Mouse (Mus musculus) MEL (cell line): ENCODE measurements around the gene Bora. TPM values are rescaled to one million over a fixed set of nuclear protein-coding genes. Genes with fewer than 3 reads are reported as not detected.

Experiments
- DNase-seq: peaks from one replicate; pipeline ENCODE4 v3.0.0; 2011; ENCODE audit warnings: low read depth, low spot score
- H3K27ac ChIP-seq: 2 replicates; pipeline ENCODE4 v1.5.1; 2012; ENCODE audit warnings: low read depth, mild to moderate bottlenecking, control low read depth, low read length, moderate library complexity; ENCODE audit not compliant: control insufficient read depth
- H3K27me3 ChIP-seq, 2 experiments: fragments of 150-350 bp in 1 of 2; sonication (generic) in 1 of 2; 2 replicates each; pipeline ENCODE4 v1.6.1; 2012; ENCODE audit warnings: low read length in 2 of 2, mild to moderate bottlenecking in 2 of 2, improper control_type of control experiment in 1 of 2, moderate library complexity in 1 of 2; ENCODE audit not compliant: insufficient read depth in 2 of 2, control insufficient read depth in 1 of 2
- H3K36me3 ChIP-seq, 2 experiments: 2 replicates each; pipeline ENCODE4 v1.6.1; 2012 to 2014; ENCODE audit warnings: low read length in 2 of 2, improper control_type of control experiment in 1 of 2, inconsistent platforms in 1 of 2, mild to moderate bottlenecking in 1 of 2; ENCODE audit not compliant: insufficient read depth in 2 of 2, control insufficient read depth in 1 of 2
- H3K4me1 ChIP-seq, 2 experiments: fragments of 150-350 bp in 1 of 2; sonication (generic) in 1 of 2; 2 replicates each; pipeline ENCODE4 v1.6.1; 2012; ENCODE audit warnings: low read length in 2 of 2, improper control_type of control experiment in 1 of 2, mild to moderate bottlenecking in 1 of 2; ENCODE audit not compliant: insufficient read depth in 2 of 2, control insufficient read depth in 1 of 2
- H3K4me3 ChIP-seq, 2 experiments: fragments of 150-350 bp in 1 of 2; sonication (generic) in 1 of 2; 2 replicates each; pipeline ENCODE4 v1.5.1; 2012; ENCODE audit warnings: low read depth in 2 of 2, low read length in 2 of 2, mild to moderate bottlenecking in 2 of 2, moderate library complexity in 2 of 2, control low read depth in 1 of 2, improper control_type of control experiment in 1 of 2; ENCODE audit not compliant: control insufficient read depth in 1 of 2, insufficient read depth in 1 of 2
- H3K79me2 ChIP-seq: 2 replicates; pipeline ENCODE4 v1.6.1; 2012; ENCODE audit warnings: mild to moderate bottlenecking, low read length, moderate library complexity; ENCODE audit not compliant: control insufficient read depth, poor library complexity, insufficient read depth
- H3K9ac ChIP-seq: 2 replicates; pipeline ENCODE4 v1.6.1; 2012; ENCODE audit warnings: low read depth, mild to moderate bottlenecking, control low read depth, low read length, moderate library complexity; ENCODE audit not compliant: control insufficient read depth, poor library complexity, severe bottlenecking
- H3K9me3 ChIP-seq: fragments of 150-350 bp; sonication (generic); replicated peaks from 2 replicates; pipeline ENCODE4 v1.6.1; 2012; ENCODE audit warnings: mild to moderate bottlenecking, low read length, improper control_type of control experiment, moderate library complexity; ENCODE audit not compliant: insufficient read depth
- BHLHE40 ChIP-seq: IDR thresholded peaks from 2 replicates; pipeline ENCODE4 v1.6.1; 2012; ENCODE audit warnings: low read depth, mild to moderate bottlenecking, inconsistent platforms, low read length, improper control_type of control experiment, borderline replicate concordance
- E2F4 ChIP-seq: IDR thresholded peaks from 2 replicates; pipeline ENCODE4 v1.6.1; 2011; ENCODE audit warnings: low read depth, low read length, improper control_type of control experiment, borderline replicate concordance
- ELF1 ChIP-seq: IDR thresholded peaks from 2 replicates; pipeline ENCODE4 v1.6.1; 2014; ENCODE audit warnings: low read depth, mild to moderate bottlenecking, inconsistent platforms, low read length, improper control_type of control experiment, moderate library complexity
- EP300 ChIP-seq, 2 experiments: IDR thresholded peaks; 2 replicates each; pipeline ENCODE4 v1.6.1; 2011; ENCODE audit warnings: improper control_type of control experiment in 2 of 2, low read length in 2 of 2, low read depth in 1 of 2, mild to moderate bottlenecking in 1 of 2
- GABPA ChIP-seq: IDR thresholded peaks from 2 replicates; pipeline ENCODE4 v1.6.1; 2012; ENCODE audit warnings: low read depth, mild to moderate bottlenecking, inconsistent platforms, low read length, improper control_type of control experiment, moderate library complexity
- GATA1 ChIP-seq: IDR thresholded peaks from 2 replicates; pipeline ENCODE4 v1.6.1; 2011; ENCODE audit warnings: low read depth, low read length, improper control_type of control experiment
- KAT2A ChIP-seq: conservative IDR thresholded peaks from 2 replicates; pipeline ENCODE4 v1.6.1; 2012; ENCODE audit warnings: low read depth, low read length, improper control_type of control experiment, inconsistent platforms
- MYB ChIP-seq: IDR thresholded peaks from 2 replicates; pipeline ENCODE4 v1.6.1; 2011; ENCODE audit warnings: mild to moderate bottlenecking, low read depth, low read length, improper control_type of control experiment
- NELFE ChIP-seq: IDR thresholded peaks from 2 replicates; pipeline ENCODE4 v1.6.1; 2011; ENCODE audit warnings: low read depth, low read length, improper control_type of control experiment
- NRF1 ChIP-seq: IDR thresholded peaks from 2 replicates; pipeline ENCODE4 v1.6.1; 2014; ENCODE audit warnings: low read depth, mild to moderate bottlenecking, inconsistent platforms, low read length, improper control_type of control experiment, moderate library complexity; ENCODE audit not compliant: poor library complexity, insufficient read depth, severe bottlenecking
- SIN3A ChIP-seq: IDR thresholded peaks from 2 replicates; pipeline ENCODE4 v1.6.1; 2012; ENCODE audit warnings: low read length, improper control_type of control experiment, inconsistent platforms
- TBP ChIP-seq: IDR thresholded peaks from 2 replicates; pipeline ENCODE4 v1.8.0; 2011; ENCODE audit warnings: low read depth, low read length, improper control_type of control experiment
- TCF12 ChIP-seq: IDR thresholded peaks from 2 replicates; pipeline ENCODE4 v1.6.1; 2014; ENCODE audit warnings: low read depth, mild to moderate bottlenecking, inconsistent platforms, low read length, improper control_type of control experiment, moderate library complexity
- USF1 ChIP-seq: IDR thresholded peaks from 2 replicates; pipeline ENCODE4 v1.6.1; 2014; ENCODE audit warnings: low read depth, mild to moderate bottlenecking, inconsistent platforms, low read length, improper control_type of control experiment, moderate library complexity
- ZC3H11A ChIP-seq: IDR thresholded peaks from 2 replicates; pipeline ENCODE4 v1.6.1; 2012; ENCODE audit warnings: low read depth, mild to moderate bottlenecking, inconsistent platforms, low read length, improper control_type of control experiment
- ZKSCAN1 ChIP-seq: IDR thresholded peaks from 2 replicates; pipeline ENCODE4 v1.6.1; 2012; ENCODE audit warnings: low read depth, mild to moderate bottlenecking, inconsistent platforms, low read length, improper control_type of control experiment, moderate library complexity
- ZMIZ1 ChIP-seq: IDR thresholded peaks from 2 replicates; pipeline ENCODE4 v1.6.1; 2012; ENCODE audit warnings: low read depth, mild to moderate bottlenecking, inconsistent platforms, low read length, improper control_type of control experiment, moderate library complexity
- polyA plus RNA-seq, 2 experiments: library from polyadenylated mRNA; stranded (reverse) in 1 of 2; unstranded in 1 of 2; fragments of >175 nt in 1 of 2; fragments of >200 nt in 1 of 2; gene quantifications; 2 replicates each; pipeline versions ENCODE4 v1.2.1 to v1.2.4; 2012; ENCODE audit warnings: low replicate concordance in 2 of 2, low read depth in 1 of 2; ENCODE audit not compliant: insufficient read length in 2 of 2, insufficient read depth in 1 of 2, missing spikeins in 1 of 2
- total RNA-seq: library from RNA; depleted of rRNA; stranded (reverse); fragments of 300-350 nt; gene quantifications from 2 replicates; pipeline ENCODE4 v1.2.3, GENCODE M21; 2012

Bora gene
- total and polyA plus RNA-seq, 3 experiments = 32.6 to 71.2 (median 44.9) TPM

GRCm38 (mm10) chr14:99046782-99047181, 760 bp downstream of the Bora start (continued):
- no peak; the same call in 1 of the 2 replicates for TF ChIP-seq BHLHE40
- peak; percentile 55 for TF ChIP-seq NRF1

GRCm38 (mm10) chr14:99058959-99059586, 13.1 kb downstream of the Bora start:
- TF ChIP-seq USF1 (no peak), NELFE (no peak), ZMIZ1 (no peak), E2F4 (no peak), EP300 (IDR thresholded peaks at IDR 0.05; ENCODE audit: low read depth in 1 of 2, low read length in 2 of 2) (no peak), GABPA (no peak), TCF12 (no peak), ZKSCAN1 (no peak), TBP (no peak)
- peaks cover 0 to 39% of the 10 kb centered on the region in 2 experiments; a peak in 2 of 4 replicates for H3K36me3 ChIP-seq
- no peak for DNase-seq

DNA sequence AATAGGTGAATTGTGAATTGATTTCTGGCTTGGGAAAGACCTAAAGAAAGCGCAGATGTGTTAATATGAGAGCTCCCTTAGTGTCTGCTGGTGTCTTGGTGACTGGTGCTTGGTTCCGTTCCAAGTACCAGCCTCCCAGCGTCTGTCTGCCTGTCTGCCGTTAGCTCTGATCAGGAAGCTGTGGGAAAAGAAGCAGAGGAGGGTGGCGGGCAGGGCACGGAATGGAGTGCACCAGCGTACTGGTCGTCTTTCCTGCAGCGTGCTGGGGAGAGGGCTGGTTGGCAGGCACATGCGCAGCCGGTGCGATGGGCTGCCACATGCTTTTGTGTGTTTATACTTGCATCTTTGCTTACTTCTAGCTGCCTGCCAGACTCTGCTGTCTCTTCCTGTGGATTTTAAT, 14.6 kb downstream of the Bora start:
- no peak for TF ChIP-seq SIN3A
- TF ChIP-seq GATA1 = no peak
- TF ChIP-seq GABPA = no peak
- TF ChIP-seq KAT2A = no peak
- no peak for TF ChIP-seq NELFE
- no peak for TF ChIP-seq ELF1
- TF ChIP-seq ZC3H11A = no peak
- TF ChIP-seq MYB = no peak
- TF ChIP-seq NRF1 = no peak
- Histone ChIP-seq H3K27ac (no peak overlapping the region), H3K4me1 (no peaks in the 10 kb centered on the region), H3K79me2 (no peaks in the 10 kb centered on the region; the same call in 1 of the 2 replicates), H3K27me3 (no peaks in the 10 kb centered on the region), H3K4me3 (no peak overlapping the region), H3K9me3 (no peaks in the 10 kb centered on the region), H3K36me3 (peaks cover 0 to 33% of the 10 kb centered on the region in 2 experiments; a peak in 2 of 4 replicates), H3K9ac (no peak overlapping the region)
- DNase-seq = no peak

More at GRCm38 (mm10) chr14:99058959-99059586, 13.1 kb downstream of the Bora start:
- Histone ChIP-seq H3K27me3 (no peaks in the 10 kb centered on the region), H3K9ac (no peak overlapping the region), H3K27ac (no peak overlapping the region), H3K79me2 (no peaks in the 10 kb centered on the region; the same call in 1 of the 2 replicates), H3K4me1 (no peaks in the 10 kb centered on the region), H3K4me3 (no peak overlapping the region), H3K9me3 (no peaks in the 10 kb centered on the region)
